Mouse (Mus musculus): Measurements from ENCODE around the gene Tff2. TPM values are rescaled to one million over a fixed set of nuclear protein-coding genes. Genes with fewer than 3 reads are reported as not detected.

Gene Tff2
- polyA plus RNA-seq, 2 experiments, result not detected

DNA sequence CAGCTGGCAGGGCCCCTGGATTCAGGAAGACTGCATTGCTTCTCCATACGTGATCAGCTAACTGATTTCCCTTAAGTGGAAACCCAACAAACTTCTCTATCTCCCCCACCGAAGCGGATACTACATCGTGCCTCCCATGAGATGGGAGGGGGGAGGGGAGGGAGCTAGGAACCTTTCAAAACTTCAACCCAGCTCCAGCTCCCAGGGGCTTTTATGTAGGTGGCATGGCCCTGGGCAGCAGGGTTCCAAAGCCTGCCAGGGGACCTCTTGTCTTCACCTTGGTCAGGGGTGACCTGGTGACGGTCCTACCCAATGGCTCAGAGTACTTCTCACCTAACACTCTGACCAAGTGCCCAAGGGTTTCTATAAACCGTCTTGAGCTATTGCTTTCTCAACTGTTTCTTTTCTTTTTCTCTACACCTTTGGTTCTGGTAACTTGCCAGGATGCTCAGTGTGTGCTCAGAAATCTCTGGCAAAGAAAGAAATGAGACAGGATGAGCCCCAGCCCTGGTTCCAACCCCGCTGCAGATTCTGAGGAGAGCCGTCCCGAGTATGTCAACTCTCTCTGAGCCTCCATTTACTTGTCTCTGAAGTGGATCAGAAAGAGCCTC is 15.3 kb downstream of the Tff2 start:
- no peak for TF ChIP-seq POLR2A (IDR thresholded peaks at IDR 0.05; ENCODE audit: borderline replicate concordance, extremely low read depth, insufficient read depth, insufficient read length)
- Histone ChIP-seq H3K4me3 (replicated peaks; ENCODE audit: low read length) (no peak overlapping the region), H3K4me1 (ENCODE audit: control insufficient read depth, insufficient read depth, low read length) (no peaks in the 10 kb centered on the region), H3K27me3 (ENCODE audit: control insufficient read depth, insufficient read depth, low read length) (no peaks in the 10 kb centered on the region), H3K9ac (ENCODE audit: low read depth, low read length, severe bottlenecking) (no peak overlapping the region), H3K27ac (replicated peaks; ENCODE audit: low read depth, low read length) (no peak overlapping the region), H3K36me3 (ENCODE audit: control insufficient read depth, insufficient read depth, low read length) (no peaks in the 10 kb centered on the region), H3K4me2 (replicated peaks; ENCODE audit: low read depth, low read length, severe bottlenecking) (no peak overlapping the region), H3K9me3 (ENCODE audit: control insufficient read depth, low read length) (no peaks in the 10 kb centered on the region)
- ATAC-seq (ENCODE audit: low FRiP score, low read depth), result no peak
- 83% methylated on average over 9 of the region's 9 CpGs for WGBS
- no peak for DNase-seq (ENCODE audit: low spot score)

DNA sequence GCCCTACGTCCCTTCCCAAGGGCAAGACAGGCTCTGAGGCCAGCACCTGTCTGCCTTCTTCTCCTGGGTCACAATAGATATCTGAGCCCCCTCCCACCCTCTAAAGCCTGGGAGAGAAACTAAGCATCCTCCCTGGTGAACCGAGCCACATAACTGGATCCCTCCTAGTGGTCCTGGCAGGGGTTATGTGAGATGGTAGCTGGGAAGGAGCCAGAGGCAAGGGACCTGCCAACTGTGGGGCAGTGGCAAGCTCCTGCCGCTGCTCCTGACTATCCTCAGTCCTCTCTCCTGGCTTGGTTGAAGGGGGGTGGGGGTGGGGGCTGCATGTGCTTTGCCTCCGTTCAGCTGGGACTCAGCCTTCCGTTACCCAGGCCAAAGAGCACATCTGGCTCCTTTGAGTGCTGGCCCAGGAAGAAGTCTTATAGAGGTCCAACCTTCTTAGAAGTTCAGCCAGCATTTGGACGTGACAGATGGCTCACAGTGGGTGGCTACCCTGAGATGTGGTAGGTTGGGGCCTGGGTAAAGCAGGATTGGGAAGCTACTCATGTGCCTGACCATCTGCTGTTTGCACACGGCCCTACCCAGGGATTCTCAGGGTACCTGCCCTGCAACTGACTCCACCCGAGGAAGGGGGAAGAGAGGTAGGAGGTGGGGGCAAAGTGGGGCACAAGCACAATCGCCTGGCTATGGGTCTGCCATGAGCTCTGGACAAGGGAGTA is 18.4 kb downstream of the Tff2 start:
- H3K9me3 ChIP-seq (ENCODE audit: control insufficient read depth, low read length), result no peaks in the 10 kb centered on the region
- no peak overlapping the region for H3K4me3 ChIP-seq (replicated peaks; ENCODE audit: low read length)
- DNase-seq (ENCODE audit: low spot score) (no peak), ATAC-seq (ENCODE audit: low FRiP score, low read depth) (no peak)
- no peak overlapping the region for H3K9ac ChIP-seq (ENCODE audit: low read depth, low read length, severe bottlenecking)
- 25% methylated on average over 9 of the region's 9 CpGs for WGBS
- H3K27ac ChIP-seq (replicated peaks; ENCODE audit: low read depth, low read length), result no peak overlapping the region
- H3K4me1 ChIP-seq (ENCODE audit: control insufficient read depth, insufficient read depth, low read length), result no peaks in the 10 kb centered on the region
- H3K36me3 ChIP-seq (ENCODE audit: control insufficient read depth, insufficient read depth, low read length), result no peaks in the 10 kb centered on the region
- no peaks in the 10 kb centered on the region for H3K27me3 ChIP-seq (ENCODE audit: control insufficient read depth, insufficient read depth, low read length)
- H3K4me2 ChIP-seq (replicated peaks; ENCODE audit: low read depth, low read length, severe bottlenecking), result no peak overlapping the region
- no peak for TF ChIP-seq POLR2A (IDR thresholded peaks at IDR 0.05; ENCODE audit: borderline replicate concordance, extremely low read depth, insufficient read depth, insufficient read length)

DNA sequence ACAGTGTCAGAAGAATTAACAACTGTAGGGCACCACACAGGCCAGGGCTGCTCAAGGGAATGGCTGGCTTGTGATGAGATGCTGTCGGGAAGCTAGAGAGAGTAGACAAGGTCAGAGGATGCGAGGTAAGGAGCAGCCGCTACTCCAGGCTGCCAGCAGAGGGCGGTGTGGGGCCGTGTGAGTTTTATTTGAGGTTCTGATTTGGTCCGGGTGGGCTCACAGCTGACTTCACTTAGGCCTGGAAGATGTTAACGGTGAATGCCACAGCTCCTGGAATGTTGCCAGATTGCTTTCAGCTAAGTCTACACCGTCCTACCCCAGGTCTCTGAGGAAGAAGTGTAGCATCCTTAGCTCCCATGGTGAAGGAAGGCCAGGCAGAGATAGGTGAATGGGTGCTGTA is 22.1 kb downstream of the Tff2 start:
- no peaks in the 10 kb centered on the region for H3K36me3 ChIP-seq (ENCODE audit: control insufficient read depth, insufficient read depth, low read length)
- no peak for TF ChIP-seq POLR2A (IDR thresholded peaks at IDR 0.05; ENCODE audit: borderline replicate concordance, extremely low read depth, insufficient read depth, insufficient read length)
- no peak overlapping the region for H3K9ac ChIP-seq (ENCODE audit: low read depth, low read length, severe bottlenecking)
- no peak overlapping the region for H3K4me3 ChIP-seq (replicated peaks; ENCODE audit: low read length)
- 6% methylated on average over 8 of the region's 8 CpGs for WGBS
- DNase-seq (ENCODE audit: low spot score), result peak; percentile 60
- no peak overlapping the region for H3K27ac ChIP-seq (replicated peaks; ENCODE audit: low read depth, low read length)
- H3K9me3 ChIP-seq (ENCODE audit: control insufficient read depth, low read length), result no peaks in the 10 kb centered on the region
- H3K4me1 ChIP-seq (ENCODE audit: control insufficient read depth, insufficient read depth, low read length), result no peaks in the 10 kb centered on the region
- no peak overlapping the region for H3K4me2 ChIP-seq (replicated peaks; ENCODE audit: low read depth, low read length, severe bottlenecking)
- no peaks in the 10 kb centered on the region for H3K27me3 ChIP-seq (ENCODE audit: control insufficient read depth, insufficient read depth, low read length)
- no peak for ATAC-seq (ENCODE audit: low FRiP score, low read depth)

DNA sequence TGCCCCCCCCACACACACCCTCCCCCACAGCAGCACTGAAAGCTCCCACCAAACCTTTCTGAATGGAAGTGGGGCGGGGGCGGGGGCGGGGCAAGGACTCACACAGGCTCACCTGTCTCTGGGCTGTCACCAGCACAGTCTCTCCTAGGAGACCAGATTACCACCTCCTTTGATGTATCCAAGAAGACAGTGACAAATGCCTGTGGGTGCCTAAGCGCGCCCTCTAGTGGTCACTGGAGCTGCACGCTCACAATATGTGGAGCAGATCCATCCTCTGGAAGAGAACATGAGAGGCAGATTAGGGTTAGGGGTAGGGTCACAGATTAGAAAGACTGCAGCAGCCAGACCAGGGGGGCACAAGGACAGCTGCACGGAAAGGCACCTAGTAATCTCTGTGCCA is 24.7 kb downstream of the Tff2 start:
- no peak for ATAC-seq (ENCODE audit: low FRiP score, low read depth)
- no peak overlapping the region for H3K4me2 ChIP-seq (replicated peaks; ENCODE audit: low read depth, low read length, severe bottlenecking)
- H3K9me3 ChIP-seq (ENCODE audit: control insufficient read depth, low read length), result no peaks in the 10 kb centered on the region
- H3K27ac ChIP-seq (replicated peaks; ENCODE audit: low read depth, low read length), result no peak overlapping the region
- peak; percentile 43 for DNase-seq (ENCODE audit: low spot score)
- no peaks in the 10 kb centered on the region for H3K36me3 ChIP-seq (ENCODE audit: control insufficient read depth, insufficient read depth, low read length)
- no peak overlapping the region for H3K4me3 ChIP-seq (replicated peaks; ENCODE audit: low read length)
- H3K27me3 ChIP-seq (ENCODE audit: control insufficient read depth, insufficient read depth, low read length), result no peaks in the 10 kb centered on the region
- WGBS, result 3% methylated on average over 7 of the region's 7 CpGs
- H3K4me1 ChIP-seq (ENCODE audit: control insufficient read depth, insufficient read depth, low read length), result no peaks in the 10 kb centered on the region
- TF ChIP-seq POLR2A (IDR thresholded peaks at IDR 0.05; ENCODE audit: borderline replicate concordance, extremely low read depth, insufficient read depth, insufficient read length), result no peak
- no peak overlapping the region for H3K9ac ChIP-seq (ENCODE audit: low read depth, low read length, severe bottlenecking)

DNA sequence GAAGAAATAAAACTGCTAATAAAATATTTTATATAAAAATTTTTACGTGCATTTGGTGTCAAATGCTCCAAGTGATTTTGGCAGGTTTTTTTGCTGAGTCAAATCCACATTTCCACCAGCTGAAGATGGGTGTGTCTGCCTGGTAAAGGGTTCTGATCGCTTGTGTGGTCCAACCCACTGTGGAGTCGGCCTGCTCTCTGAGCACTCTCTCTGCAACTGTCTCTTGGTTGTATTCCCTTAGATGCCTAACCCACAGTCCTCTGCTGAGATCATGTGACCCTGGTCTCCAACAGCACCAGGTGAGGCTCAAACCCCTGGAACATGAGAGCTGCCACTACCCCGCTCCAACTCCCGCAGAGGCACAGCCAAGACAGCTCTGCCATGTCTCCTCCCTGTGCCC is 26.1 kb downstream of the Tff2 start:
- ATAC-seq (ENCODE audit: low FRiP score, low read depth) (no peak), DNase-seq (ENCODE audit: low spot score) (peak; percentile 10)
- no peaks in the 10 kb centered on the region for H3K27me3 ChIP-seq (ENCODE audit: control insufficient read depth, insufficient read depth, low read length)
- no peaks in the 10 kb centered on the region for H3K36me3 ChIP-seq (ENCODE audit: control insufficient read depth, insufficient read depth, low read length)
- WGBS, result 79% methylated on average over 5 of the region's 5 CpGs
- no peak overlapping the region for H3K4me2 ChIP-seq (replicated peaks; ENCODE audit: low read depth, low read length, severe bottlenecking)
- no peak overlapping the region for H3K4me3 ChIP-seq (replicated peaks; ENCODE audit: low read length)
- no peak overlapping the region for H3K9ac ChIP-seq (ENCODE audit: low read depth, low read length, severe bottlenecking)
- TF ChIP-seq POLR2A (IDR thresholded peaks at IDR 0.05; ENCODE audit: borderline replicate concordance, extremely low read depth, insufficient read depth, insufficient read length), result no peak
- H3K4me1 ChIP-seq (ENCODE audit: control insufficient read depth, insufficient read depth, low read length), result no peaks in the 10 kb centered on the region
- no peaks in the 10 kb centered on the region for H3K9me3 ChIP-seq (ENCODE audit: control insufficient read depth, low read length)
- H3K27ac ChIP-seq (replicated peaks; ENCODE audit: low read depth, low read length), result no peak overlapping the region
